Mouse (Mus musculus) inflammation-experienced regulatory T-cells, adult 6 months (primary cell): ENCODE data around the gene Sfrp2. TPM values are rescaled to one million over a fixed set of nuclear protein-coding genes. Genes with fewer than 3 reads are reported as not detected.

Experiments
- ATAC-seq: one replicate; pipeline ENCODE4 v1.8.0; 2017
- polyA plus RNA-seq, 3 experiments: library from polyadenylated mRNA; unstranded; fragments of 100-300 nt; shearing (Covaris generic); gene quantifications; one replicate each; pipeline ENCODE4 v1.2.1; 2017

Sfrp2 gene
- polyA plus RNA-seq, 3 experiments from 2014 or later = 2.0 to 10.9 (median 7.8) TPM

DNA sequence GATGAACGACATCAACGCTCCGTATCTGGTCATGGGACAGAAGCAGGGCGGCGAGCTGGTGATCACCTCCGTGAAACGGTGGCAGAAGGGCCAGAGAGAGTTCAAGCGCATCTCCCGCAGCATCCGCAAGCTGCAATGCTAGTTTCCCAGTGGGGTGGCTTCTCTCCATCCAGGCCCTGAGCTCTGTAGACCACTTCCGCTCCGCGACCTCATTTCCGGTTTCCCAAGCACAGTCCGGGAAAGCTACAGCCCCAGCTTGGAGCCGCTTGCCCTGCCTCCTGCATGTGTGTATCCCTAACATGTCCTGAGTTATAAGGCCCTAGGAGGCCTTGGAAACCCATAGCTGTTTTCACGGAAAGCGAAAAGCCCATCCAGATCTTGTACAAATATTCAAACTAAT lies 7.2 kb downstream of the Sfrp2 start:
- no peak for ATAC-seq

DNA sequence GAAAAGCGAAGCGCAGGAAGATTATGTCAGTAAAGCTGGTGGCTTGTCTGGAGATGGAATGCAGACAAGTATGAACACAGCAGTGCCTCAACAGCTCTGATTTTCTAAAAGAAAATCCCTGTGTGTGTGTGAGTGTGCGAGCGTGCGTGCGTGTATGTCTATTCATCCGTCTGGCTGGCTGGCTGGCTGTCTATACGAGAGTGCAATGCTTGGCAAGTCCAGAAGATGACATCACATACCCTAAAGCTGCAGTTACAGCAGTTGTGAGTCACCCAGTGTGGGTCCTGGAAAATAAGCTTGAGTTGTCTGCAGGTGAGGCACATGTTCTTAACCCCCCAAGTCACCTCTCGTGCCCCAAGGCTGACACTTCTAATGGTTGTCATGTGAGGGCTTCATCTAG lies 9.3 kb downstream of the Sfrp2 start:
- no peak for ATAC-seq

DNA sequence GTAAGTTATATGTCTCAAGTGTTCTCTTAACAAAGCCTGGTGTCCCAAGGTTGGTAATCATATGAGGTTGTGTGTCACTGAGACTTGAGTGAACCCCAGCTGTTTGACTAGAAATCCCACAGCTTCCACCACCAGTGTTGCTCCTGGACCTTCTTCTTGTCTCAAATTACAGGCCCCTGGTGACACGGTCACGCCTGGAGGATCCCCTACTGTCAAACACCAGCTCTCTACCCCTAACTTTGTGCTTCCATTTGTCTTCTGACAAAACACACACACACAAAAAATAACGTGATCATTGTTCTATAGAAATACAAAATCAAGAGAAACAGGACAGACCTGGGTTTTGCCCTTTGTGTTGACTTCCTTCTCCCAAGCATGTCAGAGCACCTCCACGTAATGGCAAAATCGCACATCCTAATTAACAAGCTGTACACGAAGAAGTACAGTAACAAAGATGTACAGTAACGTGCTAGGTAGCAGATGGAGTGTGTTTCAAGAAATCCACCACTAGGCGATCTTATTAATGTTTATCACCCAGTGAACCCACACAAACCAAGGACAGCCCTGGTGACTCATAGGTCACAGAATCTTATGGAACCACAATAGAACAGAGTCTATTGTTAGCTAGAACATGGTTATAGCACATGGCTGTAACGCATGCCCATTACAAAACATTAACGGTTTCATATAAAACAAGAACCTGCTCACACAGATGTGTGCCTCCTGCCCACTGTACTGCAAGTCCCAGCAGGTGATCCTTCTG lies 15.5 kb downstream of the Sfrp2 start:
- ATAC-seq = peak; percentile 61

DNA sequence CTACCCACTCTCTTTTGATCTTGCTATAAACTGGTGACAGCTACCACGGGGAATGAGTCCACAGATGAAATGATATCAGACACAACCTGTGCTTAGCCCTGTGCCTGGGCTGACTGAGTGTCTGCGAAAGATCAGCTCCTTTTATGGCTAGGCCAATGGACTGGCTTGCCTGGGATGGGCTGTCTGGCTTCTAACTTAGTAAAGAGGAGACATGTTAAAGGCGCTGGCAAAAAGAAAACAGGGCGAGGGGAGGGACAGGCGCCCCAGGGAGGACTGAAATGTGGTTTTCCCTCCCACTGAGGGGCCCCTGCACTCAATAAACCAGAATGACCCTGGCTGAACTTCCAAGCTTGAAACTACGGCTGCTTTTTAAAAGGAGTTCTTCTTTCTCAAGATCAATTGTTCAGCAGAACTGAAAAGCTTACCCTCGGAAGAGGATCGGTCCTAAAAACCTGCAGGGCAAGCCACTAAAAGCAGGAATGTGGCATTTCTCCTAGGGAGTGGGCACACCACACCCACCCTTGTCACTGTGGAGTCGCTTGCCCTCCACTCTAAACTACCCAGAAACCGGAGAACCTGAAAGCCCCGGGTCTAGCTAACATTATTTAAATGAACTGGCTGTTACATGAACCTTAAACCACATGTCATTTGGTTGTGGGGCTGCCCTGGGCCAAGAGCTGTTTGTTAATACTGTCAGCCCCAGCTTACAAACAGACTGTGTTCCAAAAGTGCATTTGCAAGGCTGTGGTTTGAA lies 17.8 kb downstream of the Sfrp2 start:
- ATAC-seq = no peak

DNA sequence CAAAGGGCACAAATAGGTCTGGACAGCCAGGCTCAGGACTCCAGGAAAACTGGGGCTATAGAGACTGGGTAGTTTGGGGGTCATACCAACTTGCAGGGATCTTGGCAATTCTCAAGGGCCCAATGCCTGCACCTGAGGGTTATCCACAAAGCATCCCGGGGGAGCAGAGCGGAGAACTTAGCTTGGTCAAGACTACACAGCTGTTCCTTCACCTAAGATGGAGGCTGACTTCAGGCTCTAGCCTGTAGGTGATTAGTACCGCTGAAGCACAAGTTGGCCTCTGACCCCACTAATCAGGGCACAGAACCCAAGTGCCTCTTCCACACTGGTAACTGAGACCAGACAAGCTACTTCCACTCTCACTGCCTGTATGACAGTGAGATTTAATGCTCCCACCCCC lies 18.6 kb downstream of the Sfrp2 start:
- ATAC-seq = no peak

DNA sequence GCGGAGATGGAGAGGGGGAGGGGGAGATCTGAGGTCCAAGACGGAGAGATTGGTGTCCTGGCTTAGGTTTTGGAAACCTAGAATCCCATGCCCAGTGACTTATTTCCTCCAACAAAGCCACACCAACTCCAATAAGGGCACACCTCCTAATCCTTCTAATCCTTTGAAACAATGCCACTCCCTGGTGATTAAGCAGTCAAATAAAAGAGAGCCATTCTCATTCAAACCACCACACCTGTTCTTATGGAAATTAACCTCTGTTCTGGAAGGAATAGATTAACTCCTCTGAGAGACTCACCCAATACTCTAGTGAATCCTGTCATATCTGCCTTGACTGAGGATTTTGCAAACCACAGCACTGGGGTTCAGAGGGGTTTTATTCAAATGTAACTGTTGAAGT lies 21.0 kb downstream of the Sfrp2 start:
- no peak for ATAC-seq

DNA sequence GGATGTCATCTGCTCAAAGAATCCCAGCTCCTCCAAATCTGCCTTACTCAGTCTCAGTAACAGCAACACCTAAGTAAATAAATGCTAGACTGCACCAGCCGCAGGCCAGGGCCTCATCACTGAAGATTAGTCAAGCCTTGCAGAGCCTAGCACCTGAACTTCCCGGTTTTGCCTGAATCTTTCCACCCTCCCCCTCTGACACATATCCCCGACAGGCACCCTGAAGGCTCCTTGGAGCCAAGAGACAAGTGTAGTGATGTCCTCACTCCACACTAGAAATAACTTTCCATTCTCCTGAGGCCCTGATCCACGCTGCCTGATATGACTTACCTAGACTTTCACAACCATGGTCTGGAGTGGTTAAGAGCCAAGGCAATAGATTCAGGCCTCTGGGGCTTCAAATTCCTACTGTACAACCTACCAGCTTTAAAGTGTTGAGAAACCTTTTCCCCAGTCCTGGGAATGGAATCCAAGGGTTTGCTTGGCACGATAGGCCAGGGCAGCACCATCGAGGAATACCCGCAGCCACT lies 21.7 kb downstream of the Sfrp2 start:
- ATAC-seq = no peak

DNA sequence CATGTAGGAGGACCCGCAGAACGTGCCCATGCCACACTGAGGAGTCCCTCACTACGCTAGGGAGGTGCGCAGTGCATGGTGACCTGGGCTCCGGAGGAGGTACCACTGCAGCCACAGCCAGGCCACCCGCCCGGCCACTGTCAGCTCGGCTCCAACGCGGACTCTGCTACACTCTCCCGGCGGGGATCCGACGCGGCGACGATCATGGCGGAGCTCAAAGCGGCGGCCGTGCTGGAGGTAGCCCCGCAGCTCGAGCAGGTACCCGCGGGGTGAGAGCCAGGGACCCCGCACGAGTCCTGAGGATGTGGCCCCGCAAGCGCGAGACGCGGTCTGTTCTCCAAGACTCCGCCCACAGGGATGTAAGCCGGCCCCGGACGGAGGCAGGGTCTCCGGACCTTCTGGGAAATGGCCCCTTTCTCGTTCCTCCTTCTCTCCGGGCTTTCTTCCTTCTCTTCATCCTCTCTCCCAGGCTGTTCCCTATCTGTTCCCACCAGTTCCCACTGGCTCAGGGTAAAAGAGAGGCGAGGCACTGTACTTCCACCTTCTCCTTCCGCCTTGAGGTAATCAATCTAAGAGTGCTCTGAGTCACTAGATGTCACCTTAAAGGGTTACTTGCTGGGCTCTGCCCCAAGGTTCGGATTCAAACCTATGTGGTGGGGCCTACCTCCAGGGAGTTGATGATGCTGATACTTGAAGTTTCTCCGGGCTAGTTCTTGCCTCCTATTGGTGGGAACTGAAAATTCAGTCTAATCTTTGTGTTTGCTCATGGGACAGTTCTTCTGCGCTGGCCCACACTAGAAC lies 23.7 kb downstream of the Sfrp2 start:
- peak; percentile 63 for ATAC-seq

DNA sequence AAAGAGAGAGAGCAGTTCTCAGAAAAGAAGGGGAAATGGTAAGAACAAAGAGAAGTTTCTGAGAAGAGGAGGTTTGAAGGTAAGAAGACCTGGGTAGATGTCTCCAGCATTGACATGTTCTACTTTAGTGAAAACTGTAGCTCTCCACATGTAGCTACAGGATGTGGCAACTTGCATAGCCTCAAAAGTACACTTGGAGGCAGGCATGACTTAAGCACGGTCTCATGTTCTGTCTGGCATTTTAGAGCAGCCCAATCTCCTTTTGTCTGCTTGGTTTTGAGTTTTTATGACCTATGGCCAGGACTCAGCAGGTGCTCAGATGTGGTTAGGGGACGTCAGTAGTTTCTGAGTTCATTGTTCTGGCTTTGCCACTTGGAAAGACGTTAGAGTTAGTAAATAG lies 25.3 kb downstream of the Sfrp2 start:
- ATAC-seq = peak; percentile 65

DNA sequence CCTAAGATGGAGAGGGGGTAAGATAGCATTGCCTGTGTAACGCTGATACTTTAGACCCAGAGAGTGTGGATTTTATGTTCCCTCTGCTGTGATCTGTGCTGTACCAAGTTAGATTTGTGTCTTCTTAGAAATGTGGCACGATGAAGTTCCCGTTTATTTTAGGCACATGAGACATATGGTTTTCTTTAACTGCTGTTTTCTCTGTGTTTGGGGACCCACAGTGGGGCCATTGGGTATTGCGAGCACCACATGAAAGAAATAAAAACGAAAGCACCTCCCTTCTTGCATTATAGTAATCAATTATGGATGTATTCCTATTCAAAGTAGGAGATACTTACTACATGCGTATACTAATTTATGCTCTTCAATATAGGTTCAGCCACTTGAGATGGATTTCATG lies 31.0 kb downstream of the Sfrp2 start:
- peak; percentile 49 for ATAC-seq

DNA sequence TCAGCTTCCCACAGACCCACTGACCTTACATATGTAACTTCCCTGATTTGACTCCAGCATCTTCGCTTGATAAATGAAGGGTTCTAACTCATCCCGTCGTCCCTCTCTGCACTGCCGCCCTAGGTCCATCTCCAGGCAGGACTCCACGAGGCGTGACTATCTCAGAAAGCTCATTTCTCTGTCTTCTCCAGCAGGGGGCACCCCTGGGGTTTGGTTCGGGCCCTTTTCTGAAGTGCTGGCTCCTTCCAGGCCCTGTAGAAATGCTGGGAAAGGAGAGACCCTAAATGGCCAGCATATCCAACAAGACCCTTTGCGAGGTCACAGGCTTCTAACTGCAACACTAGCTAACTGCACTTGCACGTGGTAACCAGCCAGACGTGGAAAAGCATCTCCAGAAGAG lies 31.7 kb downstream of the Sfrp2 start:
- ATAC-seq = peak; percentile 89

DNA sequence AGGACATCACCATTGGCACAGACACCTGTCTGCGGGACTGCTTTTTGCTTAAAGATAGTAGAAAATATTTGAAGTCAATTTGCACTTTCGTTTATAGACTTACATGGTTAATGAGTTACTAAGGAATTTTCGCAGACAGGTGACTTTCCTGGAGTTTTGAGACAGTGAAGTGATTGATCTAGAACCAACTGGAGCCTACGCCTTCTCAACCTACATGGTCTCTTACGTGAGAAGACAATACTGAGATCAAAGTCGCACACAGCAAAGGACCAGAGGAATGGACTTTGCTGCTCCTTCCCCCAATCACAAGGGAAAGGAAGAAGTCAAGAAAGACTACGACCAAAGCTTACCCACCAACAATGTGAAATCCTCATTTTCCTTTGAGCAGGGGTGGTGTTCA lies 33.4 kb downstream of the Sfrp2 start:
- ATAC-seq = no peak

DNA sequence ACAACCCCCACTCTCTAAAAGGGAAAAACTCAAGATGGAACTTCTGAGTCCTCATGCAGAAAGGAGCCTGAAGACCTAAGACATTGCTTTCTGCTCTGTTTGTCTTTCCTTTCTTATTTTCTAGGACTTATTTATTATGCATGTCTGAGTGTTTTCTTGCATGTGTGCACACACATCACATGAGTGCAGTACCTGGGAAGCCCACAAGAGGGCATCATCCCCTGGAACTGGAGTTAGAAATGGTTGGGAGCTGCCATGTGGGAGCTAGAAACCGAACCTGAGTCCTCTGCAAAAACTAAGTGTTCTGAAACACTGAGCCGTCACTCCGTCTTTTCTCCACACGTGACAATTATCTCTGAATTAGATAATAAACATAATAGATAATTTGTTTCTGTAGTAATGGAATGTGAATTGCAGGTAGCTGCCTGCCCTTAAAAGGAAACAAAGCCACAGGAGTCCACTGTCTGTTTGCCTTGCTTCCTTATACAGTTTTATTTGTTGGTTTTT lies 35.6 kb downstream of the Sfrp2 start:
- ATAC-seq = no peak

DNA sequence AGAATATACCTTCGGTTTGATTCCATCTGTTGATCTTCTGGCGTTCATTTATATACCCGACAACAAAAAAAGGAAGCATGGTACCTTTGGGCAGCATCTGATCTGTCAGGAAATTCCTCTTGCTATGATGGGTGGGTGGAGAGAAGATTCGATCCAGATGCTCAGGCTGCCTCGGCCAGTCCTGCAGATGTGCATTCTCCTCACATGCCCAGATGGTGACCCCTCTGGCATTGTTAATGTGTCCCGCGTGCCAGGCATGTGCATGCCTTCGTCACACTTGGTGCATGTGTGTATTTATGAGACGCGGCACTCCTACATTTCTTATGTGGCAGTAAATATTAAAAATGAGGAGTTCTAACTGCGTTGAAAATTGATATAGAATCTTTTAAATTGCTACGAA lies 42.4 kb downstream of the Sfrp2 start:
- ATAC-seq = no peak

DNA sequence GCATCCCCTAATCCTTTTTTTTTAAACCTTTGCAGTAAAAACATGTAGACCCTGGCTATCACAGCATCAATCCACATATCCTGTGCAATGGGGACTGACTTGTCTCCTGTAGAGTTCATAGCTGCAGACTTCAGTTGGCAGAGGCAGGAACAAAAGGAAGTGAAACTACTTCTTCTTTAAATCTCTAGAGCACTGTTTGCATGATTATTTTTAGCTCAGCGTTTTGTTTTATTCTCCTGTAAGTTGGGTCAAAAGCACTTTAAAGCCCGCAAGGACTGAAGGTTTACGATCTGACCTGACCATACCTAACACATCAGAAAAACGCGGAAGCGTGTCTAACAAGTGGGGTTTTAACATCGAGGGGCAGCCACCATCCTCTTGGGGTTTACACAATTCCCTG lies 45.9 kb downstream of the Sfrp2 start:
- ATAC-seq = no peak

DNA sequence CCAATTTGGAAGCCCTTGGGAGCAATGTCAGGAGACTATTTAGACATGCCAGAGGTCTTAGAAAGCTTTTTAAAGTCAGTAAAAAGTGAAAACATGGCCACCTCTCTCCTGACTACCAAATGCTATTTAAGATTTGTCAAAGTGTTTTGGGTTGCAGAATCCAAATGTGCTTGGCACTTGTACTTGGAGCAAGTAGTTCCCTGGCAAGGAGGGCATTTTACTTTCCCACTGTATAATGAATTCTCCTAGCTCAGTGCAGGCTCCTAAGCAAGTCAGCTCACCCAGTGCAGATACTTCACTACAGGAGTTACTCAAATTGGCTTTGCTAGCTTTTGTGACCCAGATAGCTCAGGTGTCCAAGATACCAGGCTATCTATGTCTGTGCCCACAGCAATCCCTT lies 46.7 kb downstream of the Sfrp2 start:
- ATAC-seq = no peak

DNA sequence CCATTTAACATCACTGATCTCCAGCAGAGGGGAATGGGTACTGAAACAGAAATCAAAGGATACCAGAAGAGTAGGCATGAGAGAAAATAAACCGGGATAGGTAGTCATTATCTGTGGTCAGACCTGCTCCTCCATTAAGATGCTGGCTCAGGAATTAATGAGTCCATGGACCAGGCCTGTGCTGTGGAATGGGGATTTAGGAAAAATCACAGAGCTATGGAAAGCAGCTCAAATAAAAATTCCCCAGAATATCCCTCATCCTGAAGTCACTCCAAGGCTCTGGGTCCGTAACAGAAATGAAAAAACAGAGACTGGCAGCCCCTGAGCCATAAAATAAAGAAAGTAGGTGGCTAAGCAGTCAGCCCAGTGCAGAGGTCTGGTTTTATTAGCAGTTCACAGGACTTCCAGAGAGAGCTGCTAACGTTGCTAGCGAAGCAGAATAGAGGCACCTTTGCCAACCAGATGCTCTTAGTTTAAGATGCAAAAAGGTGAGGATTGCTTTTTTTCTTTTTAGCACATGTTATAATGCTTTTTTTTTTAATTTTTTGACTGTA lies 50.3 kb downstream of the Sfrp2 start:
- no peak for ATAC-seq

DNA sequence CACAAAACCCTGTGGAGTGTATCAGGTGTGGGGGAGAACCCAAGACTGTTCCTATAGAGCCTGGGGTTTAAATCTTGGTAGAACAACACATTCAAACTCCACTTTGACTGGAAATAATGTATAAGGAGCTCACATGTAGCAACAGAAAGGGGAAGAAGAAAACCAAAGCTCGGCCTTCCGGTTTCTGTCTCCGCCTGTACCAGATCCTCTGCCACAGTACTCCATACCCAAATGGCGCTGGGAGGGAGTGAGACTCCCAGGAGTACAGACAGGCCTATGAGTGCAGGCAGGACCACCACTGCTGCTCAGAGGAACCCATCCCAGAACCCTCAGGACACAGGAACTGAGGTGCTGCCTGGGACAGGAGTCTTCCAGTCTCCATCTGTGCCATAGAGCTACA lies 57.7 kb downstream of the Sfrp2 start:
- ATAC-seq = no peak
